Mouse (Mus musculus) heart, adult 9 months (tissue): ENCODE measurements at regions not wholly inside any gene's neighbourhood (a gene's known extent, or its start where the extent isn't known, plus 50 kb on each side); places are given as distances from the start of the nearest gene placed in this dataset.

Experiments used
- DNase-seq, 2 experiments: peaks; one replicate each; pipeline ENCODE4 v3.0.0; 2022; ENCODE audit warnings: low spot score in 2 of 2

DNA sequence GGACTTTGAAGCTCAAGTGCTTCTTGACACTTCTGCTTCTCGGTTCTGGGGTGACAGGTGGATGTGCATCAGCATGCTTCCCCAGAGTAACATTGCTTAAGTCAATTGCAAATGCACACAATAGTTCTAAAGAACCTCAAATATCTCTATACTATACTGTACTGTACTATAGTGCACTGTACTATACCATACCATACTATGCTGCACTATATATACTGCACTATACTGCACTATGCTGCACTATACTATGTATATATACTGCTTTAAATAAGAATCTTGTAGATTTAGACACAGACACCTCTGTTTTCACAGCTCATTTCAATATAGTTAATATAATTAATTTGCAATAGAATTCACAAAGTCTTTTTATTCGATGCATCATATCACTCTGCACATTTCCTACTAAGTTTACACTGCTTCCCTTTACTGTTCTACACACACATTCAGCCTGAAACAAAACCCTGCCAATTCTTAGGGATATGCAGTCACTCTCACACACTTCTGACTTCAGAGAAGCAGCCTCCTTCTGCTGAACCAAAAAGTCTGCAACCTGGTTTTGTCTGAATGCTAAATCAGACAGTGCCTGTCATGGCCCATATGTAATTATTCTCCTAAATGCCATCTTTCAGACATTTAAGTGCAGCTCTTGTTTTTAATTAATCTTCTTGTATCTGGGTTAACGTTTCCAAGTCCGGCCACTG is 570.8 kb upstream of the Map3k7 start:
- DNase-seq = no peak

DNA sequence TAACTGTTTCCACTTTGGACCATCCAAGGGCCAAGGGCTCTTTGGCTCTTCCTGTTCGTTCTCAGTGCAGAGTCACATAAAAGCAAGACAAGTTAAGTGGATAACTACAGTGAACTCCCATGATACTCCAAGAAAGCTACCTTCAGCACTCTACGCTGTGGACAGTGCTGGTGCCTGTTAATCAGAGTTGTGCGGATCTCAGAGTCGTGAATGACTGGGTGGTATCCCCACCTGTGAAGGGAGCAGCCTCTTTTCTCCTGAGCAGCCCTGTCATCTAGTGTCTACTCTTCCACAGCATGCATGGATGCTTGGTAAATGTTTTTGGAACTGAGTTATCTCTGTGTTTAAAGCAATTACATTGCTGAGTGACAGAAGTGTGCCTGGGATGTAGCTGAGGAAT is 568.4 kb upstream of the Map3k7 start:
- no peak for DNase-seq

GRCm38 (mm10) chr4:31403976-31404375 is 559.9 kb upstream of the Map3k7 start:
- no peak for DNase-seq

DNA sequence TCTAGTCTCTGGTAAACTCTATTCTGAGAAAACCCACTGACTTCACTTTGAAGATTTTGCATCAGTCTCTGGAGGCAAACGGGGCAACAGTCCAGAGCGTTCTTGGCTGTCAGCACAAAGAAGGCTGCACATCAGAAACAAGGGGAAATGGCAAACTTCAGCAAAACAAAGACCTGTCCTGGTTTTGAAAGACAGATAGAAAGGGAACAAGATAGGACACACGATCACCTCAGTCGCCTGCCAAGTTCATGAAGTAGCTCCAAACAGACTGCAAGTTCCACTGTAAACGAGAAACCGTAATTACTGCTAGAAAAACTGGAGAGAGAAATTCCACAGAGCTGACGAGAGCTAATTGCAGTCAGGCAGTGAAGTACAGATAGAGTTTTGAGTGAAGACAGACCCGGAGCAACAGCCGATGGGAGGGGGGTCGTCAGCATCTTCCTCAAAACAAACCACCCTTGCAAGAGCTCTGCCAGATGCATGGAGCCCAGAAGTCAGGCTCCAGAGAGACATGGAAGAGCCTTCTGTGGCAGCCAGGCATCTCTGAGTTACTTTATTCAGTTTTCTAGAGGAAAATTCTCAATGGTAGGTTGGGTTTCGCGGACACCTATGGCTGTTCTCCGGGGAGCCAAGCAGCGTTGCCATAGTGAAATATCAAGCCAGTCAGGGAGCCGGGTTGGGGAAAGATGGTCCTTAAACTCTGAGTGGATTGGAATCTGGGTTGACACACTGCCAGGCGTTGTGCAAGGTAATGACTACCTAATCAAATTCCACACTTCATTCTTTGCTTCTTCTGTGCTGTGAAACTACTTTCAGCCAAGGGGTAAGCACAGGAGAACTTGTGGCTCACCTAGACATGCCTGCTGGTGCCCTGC is 558.8 kb upstream of the Map3k7 start:
- DNase-seq = peak in 1 of 2 experiments; percentile 20

DNA sequence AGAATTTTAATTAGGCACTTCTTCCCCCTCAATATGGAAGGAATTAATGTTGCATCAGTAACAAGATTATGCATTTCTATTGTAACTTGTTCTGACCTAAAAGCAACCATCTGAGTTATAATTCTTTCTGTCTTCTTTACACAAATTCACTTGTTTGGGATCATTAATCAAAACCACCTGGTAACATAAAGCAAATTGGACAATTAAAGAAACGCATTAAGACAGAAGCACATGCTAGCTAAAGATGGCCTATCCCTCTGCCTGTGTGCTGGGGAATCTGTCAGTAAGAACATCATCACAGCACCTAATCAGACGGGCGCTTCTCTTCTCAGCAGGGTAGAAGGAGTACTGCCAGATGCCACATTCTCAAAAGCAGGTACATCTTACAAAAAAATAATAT is 553.7 kb upstream of the Map3k7 start:
- no peak for DNase-seq

- DNase-seq = no peak
Measured at GRCm38 (mm10) chr4:31411770-31412525, 551.9 kb upstream of the Map3k7 start.

DNA sequence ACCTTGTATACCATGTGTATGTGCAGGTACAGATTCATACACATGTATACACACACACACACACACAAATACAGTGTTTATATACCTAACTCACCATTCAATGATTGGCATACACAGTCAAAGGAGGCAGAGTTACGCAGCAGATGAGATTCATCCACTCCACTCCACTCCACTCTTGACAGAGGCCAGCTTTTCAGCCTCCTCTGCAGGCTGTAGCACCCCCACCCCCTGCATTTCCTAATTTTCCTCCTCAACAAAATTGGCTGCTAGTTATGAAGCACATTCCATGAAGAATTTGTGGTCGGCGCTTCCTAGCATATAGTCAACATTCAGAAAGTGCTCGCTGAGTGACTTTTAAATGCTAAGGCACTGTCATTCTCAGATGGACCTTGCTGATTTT is 546.7 kb upstream of the Map3k7 start:
- DNase-seq = no peak

DNA sequence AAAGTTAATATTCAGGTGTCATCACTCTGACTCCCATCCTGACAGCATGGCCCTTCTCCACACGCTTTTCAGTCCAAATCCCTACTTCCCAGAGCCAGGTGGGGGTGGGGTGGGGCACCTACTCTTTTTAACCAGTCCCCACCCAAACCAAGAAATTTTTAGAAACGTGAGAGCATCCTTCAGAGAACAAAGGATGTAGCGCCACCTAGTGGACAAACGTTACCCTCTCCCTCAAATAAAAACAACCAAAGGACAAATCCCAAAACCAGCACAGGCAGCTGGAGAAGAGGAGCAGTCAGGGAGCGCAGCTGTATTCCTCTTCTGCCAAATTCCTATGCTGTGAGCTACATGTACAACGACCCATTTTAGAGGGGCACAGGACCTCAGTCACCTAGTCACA is 544.7 kb upstream of the Map3k7 start:
- DNase-seq = peak in 1 of 2 experiments; percentile 17

- DNase-seq = no peak
Measured at GRCm38 (mm10) chr4:31420167-31420566, 543.7 kb upstream of the Map3k7 start.

DNA sequence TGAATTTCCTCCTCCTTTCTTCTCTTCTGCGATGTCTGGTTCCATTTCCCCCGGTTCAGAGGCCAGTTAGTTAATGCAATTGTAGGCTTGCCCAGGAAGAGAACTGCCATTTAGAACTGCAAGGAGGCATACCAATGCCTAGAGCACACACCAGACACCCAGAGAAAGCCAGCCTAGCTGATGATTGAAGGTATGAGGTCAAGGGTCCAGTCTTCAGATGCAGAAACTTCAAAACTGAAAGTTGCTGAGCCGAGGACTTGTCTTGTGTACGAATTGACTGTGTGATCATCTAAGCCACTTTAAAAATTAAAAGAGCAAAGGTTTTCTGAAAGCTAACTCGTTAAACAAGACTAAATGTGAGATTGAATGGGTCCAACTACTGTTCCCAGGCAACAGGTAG is 542.5 kb upstream of the Map3k7 start:
- no peak for DNase-seq

DNA sequence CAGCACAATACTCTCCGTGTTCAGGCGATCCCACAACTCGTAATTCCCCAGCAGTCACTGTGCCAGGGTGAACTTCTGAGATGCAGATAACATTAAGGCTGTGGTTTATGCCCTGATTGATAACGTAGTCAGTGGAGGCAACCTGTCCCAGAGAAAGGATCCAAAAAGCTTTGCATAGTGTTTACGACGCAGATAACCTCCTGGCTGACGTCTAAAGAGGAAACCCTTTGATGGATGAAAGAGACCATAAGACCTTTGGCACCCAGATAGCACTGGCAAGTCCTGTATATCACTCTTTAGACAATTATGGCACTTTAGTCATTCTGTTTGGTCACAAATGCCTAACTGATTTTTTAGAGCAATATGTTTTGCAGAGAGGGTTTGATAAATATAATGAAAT is 538.8 kb upstream of the Map3k7 start:
- no peak for DNase-seq

DNA sequence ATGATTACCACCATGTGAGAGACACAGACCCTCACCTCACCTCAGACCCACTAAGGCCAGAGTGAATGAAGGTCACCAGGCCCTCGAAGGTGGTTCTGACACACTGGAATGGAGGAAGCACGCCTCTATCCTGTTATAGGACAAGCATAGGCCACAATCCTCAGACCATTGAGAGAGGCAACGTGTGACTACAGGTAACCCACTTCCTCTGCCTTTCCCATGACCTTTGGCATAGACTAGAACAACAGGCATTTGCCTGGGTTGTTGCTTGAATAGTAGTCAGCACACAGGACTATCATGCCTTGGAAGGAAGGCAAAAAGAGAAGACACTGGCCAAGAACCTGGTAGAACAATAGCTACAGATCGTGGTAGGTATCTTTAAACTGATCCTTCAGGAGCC is 538.2 kb upstream of the Map3k7 start:
- DNase-seq = no peak

- peak; percentile 12 to 18 for DNase-seq
Measured at GRCm38 (mm10) chr4:31426169-31427030, 537.5 kb upstream of the Map3k7 start.

DNA sequence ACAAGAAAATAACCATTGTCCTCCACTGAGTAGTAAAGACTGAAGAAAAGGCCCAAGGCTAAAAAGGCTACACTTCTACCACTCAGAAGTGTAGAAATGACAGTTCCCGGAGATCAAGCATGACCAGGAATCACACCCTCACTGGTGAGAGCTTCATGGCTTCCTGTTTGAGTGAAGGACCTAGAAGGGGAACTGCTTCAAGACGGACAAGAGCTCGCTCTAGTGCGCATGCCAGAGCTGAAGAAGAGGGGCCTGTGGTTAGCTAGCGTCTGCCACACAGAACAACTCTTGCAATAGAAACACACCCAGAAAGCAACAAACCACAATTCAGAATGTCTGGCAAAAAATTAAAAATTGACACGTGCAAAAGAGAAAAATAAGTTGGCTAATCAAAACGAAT is 530.0 kb upstream of the Map3k7 start:
- no peak for DNase-seq

DNA sequence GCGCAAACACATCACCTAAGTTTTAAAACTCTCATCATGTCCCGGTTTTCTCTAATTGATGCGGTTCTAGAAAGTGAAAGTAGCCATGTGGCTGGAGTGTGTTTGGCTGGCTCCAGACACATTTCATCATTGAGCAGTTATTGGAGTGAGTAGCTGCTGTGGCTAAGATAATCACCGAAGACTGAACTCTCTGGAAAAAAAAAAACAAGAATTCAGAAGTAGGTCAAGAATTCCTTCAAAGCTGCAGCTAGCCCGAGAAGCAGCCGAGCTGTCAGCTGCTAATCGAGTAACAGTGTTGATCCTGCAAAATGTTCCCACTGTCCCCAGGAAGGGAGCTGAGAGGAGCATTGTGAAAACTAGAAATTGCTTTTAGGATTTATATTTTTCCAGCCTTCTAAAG is 509.0 kb upstream of the Map3k7 start:
- peak; percentile 18 to 30 for DNase-seq

GRCm38 (mm10) chr4:31455466-31455865 is 508.4 kb upstream of the Map3k7 start:
- peak; percentile 6 to 7 for DNase-seq

DNA sequence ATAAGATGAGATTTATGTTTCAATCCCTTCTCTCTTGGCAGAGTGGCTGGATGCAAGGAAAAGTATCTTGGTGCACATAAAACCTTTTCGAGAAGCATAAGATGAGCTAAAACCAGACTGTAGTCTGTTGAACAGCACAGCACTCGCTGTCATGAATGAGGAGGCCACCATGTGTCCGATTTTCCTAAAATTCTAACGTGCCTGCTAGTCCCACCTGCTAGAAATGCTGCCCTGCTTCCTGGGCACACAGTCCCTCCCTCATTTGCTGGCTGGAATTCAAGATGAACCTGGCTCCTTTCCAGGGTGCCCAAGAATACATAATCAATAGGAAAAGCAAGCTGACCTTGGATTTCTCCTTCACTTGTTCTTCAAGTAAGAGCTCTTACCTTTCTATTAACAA is 501.4 kb upstream of the Map3k7 start:
- no peak for DNase-seq

DNA sequence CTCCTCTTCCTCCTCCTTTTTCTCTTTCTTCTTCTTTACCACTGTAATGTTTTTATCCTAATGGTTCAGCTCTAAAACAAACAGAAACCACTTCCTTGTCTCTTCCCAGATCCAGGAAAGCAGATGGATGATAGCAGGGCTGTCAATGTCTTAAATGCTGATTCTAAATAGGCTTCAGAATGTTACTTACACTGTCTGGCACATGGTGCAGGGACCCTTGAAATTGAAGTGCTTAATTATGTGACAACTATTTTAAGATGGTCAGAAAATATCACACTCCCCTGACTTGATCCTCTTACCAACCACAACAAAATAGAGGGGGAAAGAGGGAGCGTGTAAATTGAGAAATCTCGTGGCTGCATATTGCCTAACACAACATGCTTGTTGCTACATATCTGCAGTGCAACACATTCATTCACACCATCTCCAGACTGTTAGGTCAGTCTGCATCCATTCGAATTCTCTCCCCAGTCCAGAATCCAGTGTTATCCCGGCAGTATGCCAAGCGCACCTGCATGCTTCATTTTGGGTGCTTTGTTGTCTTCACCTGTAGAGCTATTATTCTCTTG is 500.7 kb upstream of the Map3k7 start:
- no peak for DNase-seq

GRCm38 (mm10) chr4:31468306-31468705 is 495.6 kb upstream of the Map3k7 start:
- DNase-seq = no peak

GRCm38 (mm10) chr4:31469803-31470202 is 494.1 kb upstream of the Map3k7 start:
- no peak for DNase-seq

- no peak for DNase-seq
Measured at GRCm38 (mm10) chr4:31492535-31492934, 471.4 kb upstream of the Map3k7 start.
